Mouse (Mus musculus) ES-E14 (cell line): ENCODE data around the gene Atp1b2.

Experiments used
- HCFC1 ChIP-seq: IDR thresholded peaks from 2 replicates; pipeline ENCODE4 v1.6.1; 2012; ENCODE audit warnings: low read length, inconsistent platforms, borderline replicate concordance; ENCODE audit not compliant: insufficient read depth
- ZNF384 ChIP-seq: IDR thresholded peaks from 2 replicates; pipeline ENCODE4 v1.6.1; 2012; ENCODE audit warnings: low read depth, low read length, inconsistent platforms

- TF ChIP-seq HCFC1 (no peak), ZNF384 (no peak)
These were observed 24.1 kb upstream of the Atp1b2 start for GRCm38 (mm10) chr11:69629802-69630201.
